Mouse (Mus musculus): ENCODE results near the gene Fam198b.

GRCm38 (mm10) chr3:79980714-79981113 is 96.4 kb downstream of the Fam198b start:
- TF ChIP-seq CTCF (IDR thresholded peaks at IDR 0.05; ENCODE audit: control insufficient read depth, insufficient read depth, insufficient read length) (no peak), USF1 (IDR thresholded peaks at IDR 0.05; ENCODE audit: low read depth) (no peak)
